Mouse (Mus musculus): Measurements from ENCODE around the gene Micall1.

DNA sequence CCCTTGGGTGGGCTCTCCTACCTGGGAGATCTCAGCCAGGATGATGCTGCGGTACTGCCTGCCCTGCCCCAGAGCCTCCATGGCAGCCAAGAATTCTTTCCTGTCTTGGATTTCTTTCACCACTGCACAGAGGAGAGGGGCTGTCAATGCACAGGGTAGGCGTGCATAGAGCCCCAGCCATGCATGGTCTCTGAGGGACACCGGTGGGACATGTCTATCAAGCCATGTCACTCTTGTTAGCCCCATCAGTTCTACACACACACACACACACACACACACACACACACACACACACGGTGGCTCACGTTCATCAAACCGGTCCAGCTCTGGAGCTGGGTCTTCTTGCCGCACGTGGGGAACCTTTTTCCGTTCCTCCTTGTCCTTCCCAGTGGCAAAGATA is 26.6 kb downstream of the Micall1 start:
- no peak for TF ChIP-seq CTCF (conservative IDR thresholded peaks at IDR 0.05; ENCODE audit: low read length)
- no peak for TF ChIP-seq POU5F1 (IDR thresholded peaks at IDR 0.05; ENCODE audit: borderline replicate concordance, low read length)
- no peak for TF ChIP-seq NANOG (IDR thresholded peaks at IDR 0.05; ENCODE audit: borderline replicate concordance, low read length)

All from E14TG2a.4 (cell line).